Mouse (Mus musculus) right cerebral cortex, postnatal 4 days (tissue): ENCODE data around the gene Dph7.
"Not testable (repeated sequence)": the region's sequence is repeated elsewhere in the genome, so short reads cannot be mapped to it uniquely, and the experiment has no call there.

Experiments used
- DNase-seq: peaks from one replicate; pipeline ENCODE4 v3.0.0-alpha.2; 2022

The Dph7 gene

GRCm38 (mm10) chr2:24962304-24963000, at the start of gene Dph7:
Gene Dph7, plus strand, starts transcription at chr2:24962400.
- DNase-seq, result peak; percentile 95

- no peak for DNase-seq
Observed at GRCm38 (mm10) chr2:24912589-24912988, 49.6 kb upstream of the Dph7 start.

GRCm38 (mm10) chr2:24914762-24915161, 47.4 kb upstream of the Dph7 start:
- DNase-seq, result no peak

GRCm38 (mm10) chr2:24918930-24919838, 43.0 kb upstream of the Dph7 start, which contains the start of gene Ehmt1:
Gene Ehmt1, minus strand, starts transcription at chr2:24919614.
- DNase-seq, result peak; percentile 91

GRCm38 (mm10) chr2:24919839-24920175, 42.4 kb upstream of the Dph7 start:
- no peak for DNase-seq

- DNase-seq, result no peak
Observed at GRCm38 (mm10) chr2:24923561-24923960, 38.6 kb upstream of the Dph7 start.

GRCm38 (mm10) chr2:24925284-24925683, 36.9 kb upstream of the Dph7 start:
- no peak for DNase-seq

GRCm38 (mm10) chr2:24926345-24926964, 35.7 kb upstream of the Dph7 start:
- DNase-seq, result no peak

- no peak for DNase-seq
Observed at GRCm38 (mm10) chr2:24926965-24927358, 35.2 kb upstream of the Dph7 start.

- no peak for DNase-seq
Observed at GRCm38 (mm10) chr2:24927810-24928479, 34.3 kb upstream of the Dph7 start.

GRCm38 (mm10) chr2:24929119-24929518, 33.1 kb upstream of the Dph7 start:
- no peak for DNase-seq

- DNase-seq, result no peak
Observed at GRCm38 (mm10) chr2:24929593-24929992, 32.6 kb upstream of the Dph7 start.

GRCm38 (mm10) chr2:24934441-24934963, 27.7 kb upstream of the Dph7 start:
- DNase-seq, result peak; percentile 45

GRCm38 (mm10) chr2:24935057-24935796, 27.0 kb upstream of the Dph7 start, which contains the start of gene Arrdc1:
Gene Arrdc1, minus strand, starts transcription at chr2:24935252.
- peak; percentile 74 for DNase-seq

- no peak for DNase-seq
Observed at GRCm38 (mm10) chr2:24942092-24942491, 20.1 kb upstream of the Dph7 start.

GRCm38 (mm10) chr2:24944304-24944703, 17.9 kb upstream of the Dph7 start:
- not testable (repeated sequence) for DNase-seq

- peak; percentile 100 for DNase-seq
Observed at GRCm38 (mm10) chr2:24949421-24950188, 12.6 kb upstream of the Dph7 start, which contains the start of gene Zmynd19. Gene Zmynd19, plus strand, starts transcription at chr2:24949792.

- DNase-seq, result no peak
Observed at GRCm38 (mm10) chr2:24950189-24950535, 12.0 kb upstream of the Dph7 start.

- no peak for DNase-seq
Observed at GRCm38 (mm10) chr2:24952537-24953055, 9.6 kb upstream of the Dph7 start.

GRCm38 (mm10) chr2:24960910-24961309, 1.3 kb upstream of the Dph7 start:
- DNase-seq, result no peak

- DNase-seq, result no peak
Observed at GRCm38 (mm10) chr2:24970386-24970785, 8.2 kb downstream of the Dph7 start.
